Mouse (Mus musculus) embryonic fibroblast, embryonic 13.5 days (primary cell): ENCODE data around the gene Trmt10a.

Experiments
- CTCF ChIP-seq: IDR thresholded peaks from 2 replicates; pipeline ENCODE4 v1.5.1; 2011; ENCODE audit warnings: mild to moderate bottlenecking, control low read depth, low read length, moderate library complexity, borderline replicate concordance; ENCODE audit not compliant: insufficient read depth
- POLR2A ChIP-seq: IDR thresholded peaks from 2 replicates; pipeline ENCODE4 v1.6.1; 2011; ENCODE audit warnings: low read depth, mild to moderate bottlenecking, control low read depth, low read length, moderate library complexity

- TF ChIP-seq POLR2A (no peak), CTCF (no peak)
Observed at GRCm38 (mm10) chr3:138162553-138163183, 19.4 kb downstream of the Trmt10a start.
